Mouse (Mus musculus) heart, embryonic 14.5 days (tissue): ENCODE results near the gene Dhrs9. TPM values are rescaled to one million over a fixed set of nuclear protein-coding genes. Genes with fewer than 3 reads are reported as not detected.

Experiments used
- polyA plus RNA-seq: library from polyadenylated mRNA; unstranded; fragments of >200 nt; fragmentation: Nextera tagmentation; extraction: Ambion mirVana; gene quantifications from 2 replicates; pipeline ENCODE4 v1.2.1, GENCODE M21; 2014

Gene Dhrs9
- polyA plus RNA-seq, 1 experiment from 2014 or later: not detected

Other genes starting within 250 kb of the Dhrs9 start
- 3.3 and 3.5 TPM in 2 replicates for gene Nostrin, start 244.6 kb upstream of the Dhrs9 start, polyA plus RNA-seq
- 136 and 137 TPM in 2 replicates for gene Spc25, start 174.3 kb upstream of the Dhrs9 start, polyA plus RNA-seq
- not detected in 2 replicates for gene G6pc2, start 169.4 kb upstream of the Dhrs9 start, polyA plus RNA-seq
- not detected in 2 replicates for gene Abcb11, start 37.8 kb upstream of the Dhrs9 start, polyA plus RNA-seq
- 0.85 and 1.00 TPM in 2 replicates for gene Lrp2, start 205.6 kb downstream of the Dhrs9 start, polyA plus RNA-seq